Mouse (Mus musculus) spleen, adult 2 months (tissue): Measurements from ENCODE around the gene Dus2. TPM values are rescaled to one million over a fixed set of nuclear protein-coding genes. Genes with fewer than 3 reads are reported as not detected.
A peak's percentile ranks its signal among the peaks of the same experiment; 100 is the strongest.

Experiments used
- DNase-seq, 2 experiments: peaks; one replicate each; pipeline versions ENCODE4 v3.0.0 to v3.0.0-alpha.2; 2012 to 2021; ENCODE audit warnings: low spot score in 2 of 2, low read depth in 1 of 2
- H3K27ac ChIP-seq: fragments of 200-500 bp; 2 replicates; pipeline ENCODE4 v1.5.1; 2012; ENCODE audit warnings: low read length, inconsistent platforms; ENCODE audit not compliant: insufficient read depth
- H3K27me3 ChIP-seq: fragments of 200-500 bp; 2 replicates; pipeline ENCODE4 v1.6.1; 2012; ENCODE audit warnings: mild to moderate bottlenecking, moderate library complexity, low read length, inconsistent platforms; ENCODE audit not compliant: control insufficient read depth, insufficient read depth
- H3K36me3 ChIP-seq: fragments of 200-500 bp; 2 replicates; pipeline ENCODE4 v1.6.1; 2012; ENCODE audit warnings: mild to moderate bottlenecking, low read length, inconsistent platforms; ENCODE audit not compliant: control insufficient read depth, insufficient read depth
- H3K4me1 ChIP-seq: fragments of 200-500 bp; 2 replicates; pipeline ENCODE4 v1.6.1; 2011; ENCODE audit warnings: inconsistent platforms; ENCODE audit not compliant: control insufficient read depth, insufficient read depth, insufficient read length
- H3K4me3 ChIP-seq: fragments of 200-500 bp; 2 replicates; pipeline ENCODE4 v1.5.1; 2011; ENCODE audit warnings: mild to moderate bottlenecking, inconsistent platforms; ENCODE audit not compliant: insufficient read depth, insufficient read length; ENCODE audit errors: extremely low read depth
- CTCF ChIP-seq: fragments of 200-500 bp; IDR thresholded peaks from 2 replicates; pipeline ENCODE4 v1.5.1; 2011; ENCODE audit warnings: mild to moderate bottlenecking, inconsistent platforms; ENCODE audit not compliant: insufficient read depth, insufficient read length, insufficient replicate concordance; ENCODE audit errors: extremely low read depth
- POLR2A ChIP-seq: fragments of 200-500 bp; IDR thresholded peaks from 2 replicates; pipeline ENCODE4 v1.6.1; 2011; ENCODE audit warnings: low read depth, low read length, inconsistent platforms
- WGBS: fragments of 180-500 bp; shearing (Covaris S2); methylation state at CpG from one replicate; pipeline ENCODE4 v1.1.7; 2018; 5-methylcytosine and 5-hydroxymethylcytosine counted together
- polyA plus RNA-seq: library from polyadenylated mRNA; depleted of rRNA; stranded (reverse); fragments of >200 nt; gene quantifications from 2 replicates; pipeline ENCODE4 v1.2.3, GENCODE M21; 2012; rRNA removed

The Dus2 gene
- polyA plus RNA-seq, 1 experiment: 7.1 TPM

- DNase-seq: no peak
- TF ChIP-seq POLR2A (no peak), CTCF (no peak)
- H3K27ac ChIP-seq: no peak overlapping the region
- H3K36me3 ChIP-seq: peaks cover 10% of the 10 kb centered on the region
- H3K27me3 ChIP-seq: no peaks in the 10 kb centered on the region
- peaks cover 12% of the 10 kb centered on the region; the same call in 1 of the 2 replicates for H3K4me1 ChIP-seq
- WGBS: 60% methylated on average over 1 of the region's 1 CpGs
- H3K4me3 ChIP-seq: no peak overlapping the region
Observed at GRCm38 (mm10) chr8:106074659-106075058, 83.5 kb downstream of the Dus2 start.

DNA sequence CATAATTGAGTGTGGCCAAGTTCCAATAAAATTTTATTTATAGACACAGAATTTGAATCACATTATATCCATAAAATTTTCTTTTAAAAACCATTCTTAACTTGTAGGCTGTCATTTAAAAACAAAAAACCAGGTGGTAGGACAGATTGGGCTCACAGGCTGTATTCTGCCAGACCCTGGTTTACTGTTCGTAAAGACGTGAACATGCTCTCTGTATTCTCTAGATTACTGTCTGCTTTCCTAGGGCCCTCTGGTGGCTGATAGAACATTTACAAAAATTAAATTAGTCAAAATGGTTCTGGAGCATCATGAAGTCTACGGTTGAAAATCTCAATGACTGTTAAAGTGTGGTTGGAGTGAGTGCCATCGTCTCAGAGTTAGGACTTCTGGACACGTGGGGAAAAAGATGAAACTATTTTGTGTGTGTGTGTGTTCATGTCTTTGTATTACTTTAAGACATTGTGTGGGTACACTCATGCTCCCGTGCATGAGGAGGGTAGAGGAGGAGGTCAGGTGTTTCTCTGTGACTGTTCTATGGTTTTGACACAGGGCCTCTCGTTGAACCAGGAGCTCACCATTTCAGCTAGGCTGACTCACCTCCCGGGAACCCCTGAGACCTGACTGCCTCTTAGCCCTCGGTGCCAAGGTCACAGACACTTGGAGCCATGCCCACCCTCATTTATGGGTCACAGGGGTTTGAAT, 84.2 kb downstream of the Dus2 start:
- no peak overlapping the region for H3K27ac ChIP-seq
- no peak overlapping the region for H3K4me3 ChIP-seq
- TF ChIP-seq POLR2A: no peak
- TF ChIP-seq CTCF: no peak
- 60% methylated on average over 9 of the region's 9 CpGs for WGBS
- H3K36me3 ChIP-seq: peaks cover 10% of the 10 kb centered on the region
- peaks cover 12% of the 10 kb centered on the region; the same call in 1 of the 2 replicates for H3K4me1 ChIP-seq
- H3K27me3 ChIP-seq: no peaks in the 10 kb centered on the region
- peak in 1 of 2 experiments; percentile 32 for DNase-seq

- WGBS: 96% methylated on average over 5 of the region's 5 CpGs
- TF ChIP-seq POLR2A (no peak), CTCF (no peak)
- no peak overlapping the region for H3K4me3 ChIP-seq
- no peak overlapping the region for H3K27ac ChIP-seq
- no peak for DNase-seq
- H3K27me3 ChIP-seq: no peaks in the 10 kb centered on the region
- H3K36me3 ChIP-seq: peaks cover 10% of the 10 kb centered on the region
- H3K4me1 ChIP-seq: peaks cover 12% of the 10 kb centered on the region; the same call in 1 of the 2 replicates
Observed at GRCm38 (mm10) chr8:106075863-106076174, 84.7 kb downstream of the Dus2 start.

DNA sequence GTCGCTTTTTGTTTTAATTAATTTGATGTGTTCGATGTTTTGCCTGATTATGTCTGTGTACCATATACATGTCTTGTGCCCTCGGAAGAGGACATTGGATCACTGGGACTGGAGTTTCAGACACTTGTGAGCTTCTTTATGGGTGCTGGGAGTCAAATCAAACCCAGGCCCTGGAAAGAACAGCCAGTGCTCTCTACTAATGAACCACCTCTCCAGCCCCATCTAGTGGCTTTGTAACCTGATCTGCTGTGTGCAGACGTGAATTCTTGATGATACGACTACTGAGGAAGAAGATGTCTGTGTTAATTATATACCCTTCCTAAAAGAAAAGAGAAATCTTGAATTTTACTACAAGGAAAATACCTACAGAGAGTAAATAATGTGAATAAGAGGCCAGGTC, 85.5 kb downstream of the Dus2 start:
- no peaks in the 10 kb centered on the region for H3K27me3 ChIP-seq
- peaks cover 12% of the 10 kb centered on the region; the same call in 1 of the 2 replicates for H3K4me1 ChIP-seq
- 75% methylated on average over 5 of the region's 5 CpGs for WGBS
- no peak overlapping the region for H3K27ac ChIP-seq
- H3K4me3 ChIP-seq: no peak overlapping the region
- peak; percentile 23; the same call in 1 of the 2 replicates for TF ChIP-seq CTCF
- no peak for TF ChIP-seq POLR2A
- H3K36me3 ChIP-seq: peaks cover 12% of the 10 kb centered on the region
- DNase-seq: peak; percentile 34 to 58

DNA sequence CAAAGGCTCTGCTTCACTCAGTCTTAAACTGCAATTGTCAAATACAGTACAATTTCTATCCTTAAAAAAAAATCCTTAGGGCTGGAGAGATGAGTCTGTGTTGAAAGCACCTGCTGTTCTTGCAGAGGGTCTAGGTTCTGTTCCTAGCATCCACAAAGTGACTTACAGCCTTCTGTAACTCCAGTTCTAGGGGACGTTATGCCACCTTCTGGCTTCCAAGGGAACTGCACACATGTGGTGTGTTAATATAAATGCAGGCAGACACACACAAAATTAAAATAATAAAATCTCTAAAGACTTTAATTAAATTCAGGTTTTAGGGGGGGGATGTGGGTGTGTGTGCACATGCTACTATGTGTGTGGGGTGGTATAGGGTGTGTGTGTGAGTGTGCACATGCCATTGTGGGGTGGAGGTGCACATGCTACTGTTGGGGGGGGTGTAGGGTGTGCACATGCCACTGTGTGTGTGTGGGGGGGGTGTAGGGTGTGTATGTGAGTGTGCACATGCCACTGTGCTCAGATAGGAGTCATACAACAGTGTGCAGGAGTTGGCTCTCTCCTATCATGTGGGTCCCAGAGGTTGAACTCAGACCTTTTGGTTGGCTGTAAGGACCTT, 86.4 kb downstream of the Dus2 start:
- whole genome bisulfite sequencing: 95% methylated on average over 1 of the region's 1 CpGs
- Histone ChIP-seq H3K4me3 (no peak overlapping the region), H3K36me3 (peaks cover 12% of the 10 kb centered on the region), H3K27me3 (no peaks in the 10 kb centered on the region), H3K4me1 (peaks cover 9% of the 10 kb centered on the region; the same call in 1 of the 2 replicates), H3K27ac (no peak overlapping the region)
- DNase-seq: no peak
- TF ChIP-seq POLR2A (no peak), CTCF (no peak)

DNA sequence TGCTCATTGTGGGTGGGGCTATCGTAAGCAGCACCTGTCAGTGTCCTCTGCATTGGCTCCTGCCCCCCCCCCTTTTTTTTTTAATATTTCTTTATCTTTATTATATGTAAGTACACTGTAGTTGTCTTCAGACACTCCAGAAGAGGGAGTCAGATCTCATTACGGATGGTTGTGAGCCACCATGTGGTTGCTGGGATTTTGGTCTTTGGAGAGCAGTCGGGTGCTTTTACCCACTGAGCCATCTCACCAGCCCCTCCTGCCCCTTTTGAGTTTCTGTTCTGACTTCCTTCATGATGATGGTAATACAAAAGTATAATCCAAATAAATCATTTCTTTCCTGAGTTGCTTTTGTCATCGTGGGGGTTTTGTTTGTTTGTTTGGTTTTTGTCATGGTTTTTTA, 111.2 kb downstream of the Dus2 start:
- Histone ChIP-seq H3K27me3 (no peaks in the 10 kb centered on the region), H3K36me3 (peaks cover 19% of the 10 kb centered on the region), H3K4me3 (no peak overlapping the region), H3K4me1 (no peaks in the 10 kb centered on the region), H3K27ac (no peak overlapping the region)
- DNase-seq: no peak
- WGBS: 87% methylated on average over 4 of the region's 4 CpGs
- TF ChIP-seq POLR2A (no peak), CTCF (no peak)

Other genes with a start within 250 kb of the Dus2 start
- 2.3 and 2.4 TPM in 2 replicates for gene Gfod2, start 232.7 kb upstream of the Dus2 start, polyA plus RNA-seq
- 50.0 and 59.9 TPM in 2 replicates for gene Ranbp10, start 164.0 kb upstream of the Dus2 start, polyA plus RNA-seq
- gene Tsnaxip1, start 163.6 kb upstream of the Dus2 start, polyA plus RNA-seq: 0.07 and 0.14 TPM in 2 replicates
- gene Cenpt, start 138.1 kb upstream of the Dus2 start, polyA plus RNA-seq: 14.2 and 16.4 TPM in 2 replicates
- gene Thap11, start 136.2 kb upstream of the Dus2 start, polyA plus RNA-seq: 33.7 and 41.2 TPM in 2 replicates
- 13.1 and 14.5 TPM in 2 replicates for gene Nutf2, start 130.8 kb upstream of the Dus2 start, polyA plus RNA-seq
- 71.3 and 90.0 TPM in 2 replicates for gene Edc4, start 110.5 kb upstream of the Dus2 start, polyA plus RNA-seq
- 3.0 and 3.1 TPM in 2 replicates for gene Nrn1l, start 97.8 kb upstream of the Dus2 start, polyA plus RNA-seq
- 24.3 and 30.3 TPM in 2 replicates for gene Pskh1, start 90.9 kb upstream of the Dus2 start, polyA plus RNA-seq
- gene Ctrl, start 57.5 kb upstream of the Dus2 start, polyA plus RNA-seq: 4,893 and 4,931 TPM in 2 replicates
- 228 and 357 TPM in 2 replicates for gene Psmb10, start 52.9 kb upstream of the Dus2 start, polyA plus RNA-seq
- 2.7 and 3.1 TPM in 2 replicates for gene Lcat, start 48.0 kb upstream of the Dus2 start, polyA plus RNA-seq
- gene Slc12a4, start 25.2 kb upstream of the Dus2 start, polyA plus RNA-seq: 25.1 and 29.5 TPM in 2 replicates
- 0.20 and 0.48 TPM in 2 replicates for gene Dpep3, start 11.9 kb upstream of the Dus2 start, polyA plus RNA-seq
- gene Dpep2nb, start 14.6 kb downstream of the Dus2 start, polyA plus RNA-seq: not detected in 2 replicates
- 6.6 and 9.5 TPM in 2 replicates for gene Ddx28, start 20.5 kb downstream of the Dus2 start, polyA plus RNA-seq
- gene Nfatc3, start 67.5 kb downstream of the Dus2 start, polyA plus RNA-seq: 29.5 and 35.7 TPM in 2 replicates
- 0.67 and 0.69 TPM in 2 replicates for gene Esrp2, start 145.6 kb downstream of the Dus2 start, polyA plus RNA-seq
- 24.6 and 35.4 TPM in 2 replicates for gene Pla2g15, start 159.1 kb downstream of the Dus2 start, polyA plus RNA-seq
- gene Slc7a6, start 177.5 kb downstream of the Dus2 start, polyA plus RNA-seq: 22.4 and 22.6 TPM in 2 replicates
- 18.8 and 22.2 TPM in 2 replicates for gene Slc7a6os, start 219.6 kb downstream of the Dus2 start, polyA plus RNA-seq
- 24.0 and 25.2 TPM in 2 replicates for gene Prmt7, start 219.6 kb downstream of the Dus2 start, polyA plus RNA-seq